Comparison of ENCODE assay signal across 8 mouse cellular contexts in genomic region chr11:86581250-86581753, GRCm38 (mm10). TPM values are rescaled to one million over a fixed set of nuclear protein-coding genes. Genes with fewer than 3 reads are reported as not detected.
DNase-seq lines count a peak whose midpoint lies in the region; ATAC-seq and TF ChIP-seq lines count a peak whose summit lies in the region.

No protein-coding gene starts in this region.

- no peaks in the 10 kb centered on the region for H3K4me1 ChIP-seq in midbrain, postnatal 0 days (ENCODE audit: insufficient read depth, low read length)
- H3K4me1 ChIP-seq in forebrain, embryonic 14.5 days (ENCODE audit: control insufficient read depth, insufficient read depth, low read length) = no peaks in the 10 kb centered on the region

- 64% methylated on average over 11 of the region's 11 CpGs for WGBS in midbrain, postnatal 0 days
- 78% methylated on average over 11 of the region's 11 CpGs for WGBS in forebrain, embryonic 14.5 days

- H3K27me3 ChIP-seq in midbrain, postnatal 0 days (ENCODE audit: insufficient read depth, low read length) = no peaks in the 10 kb centered on the region
- no peaks in the 10 kb centered on the region for H3K27me3 ChIP-seq in forebrain, embryonic 14.5 days (replicated peaks; ENCODE audit: control insufficient read depth, insufficient read depth, low read length)

- no peak overlapping the region for H3K4me2 ChIP-seq in midbrain, postnatal 0 days (ENCODE audit: low read depth, low read length, poor library complexity, severe bottlenecking)
- no peak overlapping the region for H3K4me2 ChIP-seq in forebrain, embryonic 14.5 days (ENCODE audit: low read length)

- H3K27ac ChIP-seq in midbrain, postnatal 0 days (ENCODE audit: low read depth, low read length) = no peak overlapping the region
- H3K27ac ChIP-seq in forebrain, embryonic 14.5 days (ENCODE audit: low read depth, low read length) = no peak overlapping the region

- H3K4me3 ChIP-seq in midbrain, postnatal 0 days (ENCODE audit: low read depth, low read length) = no peak overlapping the region
- H3K4me3 ChIP-seq in forebrain, embryonic 14.5 days (ENCODE audit: low read depth, low read length) = no peak overlapping the region

- TF ChIP-seq CTCF in midbrain, postnatal 0 days (IDR thresholded peaks at IDR 0.05) = no peak

- H3K9me3 ChIP-seq in midbrain, postnatal 0 days (ENCODE audit: low read length) = no peaks in the 10 kb centered on the region
- no peaks in the 10 kb centered on the region for H3K9me3 ChIP-seq in forebrain, embryonic 14.5 days (replicated peaks; ENCODE audit: control insufficient read depth, low read length)

- H3K36me3 ChIP-seq in midbrain, postnatal 0 days (ENCODE audit: insufficient read depth, low read length) = no peaks in the 10 kb centered on the region
- peaks cover 10% of the 10 kb centered on the region; the same call in 1 of the 2 replicates for H3K36me3 ChIP-seq in forebrain, embryonic 14.5 days (ENCODE audit: control insufficient read depth, insufficient read depth, low read length)

- H3K9ac ChIP-seq in midbrain, postnatal 0 days (replicated peaks; ENCODE audit: low read length, poor library complexity, severe bottlenecking) = no peak overlapping the region
- H3K9ac ChIP-seq in forebrain, embryonic 14.5 days (ENCODE audit: low read length) = no peak overlapping the region

- peak; percentile 28 for ATAC-seq in granulocyte monocyte progenitor cell, adult 5-6 weeks (replicated peaks; ENCODE audit: poor library complexity, severe bottlenecking)
- ATAC-seq in midbrain, postnatal 0 days (ENCODE audit: low FRiP score) = no peak
- ATAC-seq in forebrain, embryonic 14.5 days = no peak

- peak; percentile 71 for DNase-seq in 3134 (ENCODE audit: extremely low read depth, insufficient read length, low spot score)
- DNase-seq in Muller cell, postnatal 12 days (ENCODE audit: inconsistent ontology term) = peak; percentile 73
- DNase-seq in kidney, adult 9 months = peak; percentile 90
- DNase-seq in lung, postnatal 36 days = peak; percentile 79
- DNase-seq in midbrain, postnatal 0 days (ENCODE audit: low spot score) = no peak
- DNase-seq in left cerebral cortex, adult 11 months (ENCODE audit: low spot score) = no peak
- no peak for DNase-seq in forebrain, embryonic 14.5 days (ENCODE audit: low spot score)

RNA-seq across cellular contexts. Expression of gene Tubd1, which starts 36.5 kb away (rescaled TPM):
- total RNA-seq in granulocyte monocyte progenitor cell, adult 5-6 weeks (2014; fragmentation: Nextera tagmentation) = 10.9 and 12.9 TPM in 2 replicates
- total RNA-seq in granulocyte monocyte progenitor cell, adult 5-6 weeks (2017) = 10.3 and 11.5 TPM in 2 replicates
- 1.7 and 2.7 TPM in 2 replicates for total RNA-seq in midbrain, postnatal 0 days (2014; rRNA removed)
- polyA plus RNA-seq in midbrain, postnatal 0 days (2015; fragmentation: Nextera tagmentation; extraction: Ambion mirVana) = 4.5 and 5.0 TPM in 2 replicates
- polyA plus RNA-seq in forebrain, embryonic 14.5 days (2014; fragmentation: Nextera tagmentation; extraction: Ambion mirVana) = 10.0 and 11.0 TPM in 2 replicates

RNA-seq across cellular contexts. Expression of gene Rps6kb1, which starts 36.7 kb away (rescaled TPM):
- 29.5 and 30.5 TPM in 2 replicates for total RNA-seq in granulocyte monocyte progenitor cell, adult 5-6 weeks (2014; fragmentation: Nextera tagmentation)
- total RNA-seq in granulocyte monocyte progenitor cell, adult 5-6 weeks (2017) = 38.2 and 54.1 TPM in 2 replicates
- 35.6 and 47.9 TPM in 2 replicates for total RNA-seq in midbrain, postnatal 0 days (2014; rRNA removed)
- polyA plus RNA-seq in midbrain, postnatal 0 days (2015; fragmentation: Nextera tagmentation; extraction: Ambion mirVana) = 53.7 and 59.6 TPM in 2 replicates
- polyA plus RNA-seq in forebrain, embryonic 14.5 days (2014; fragmentation: Nextera tagmentation; extraction: Ambion mirVana) = 41.8 and 42.1 TPM in 2 replicates

Comparison
In these comparisons a context has a peak if more than half of its experiments do, and no peak if none do; other contexts are left out.
1. DNase-seq: peak in 3134 (single experiment), Muller cell, postnatal 12 days (single experiment), kidney, adult 9 months (single experiment) and lung, postnatal 36 days (single experiment); none in midbrain, postnatal 0 days (single experiment), left cerebral cortex, adult 11 months (single experiment) and forebrain, embryonic 14.5 days (single experiment).